Mouse (Mus musculus): ENCODE results near the gene Nr4a1. TPM values are rescaled to one million over a fixed set of nuclear protein-coding genes. Genes with fewer than 3 reads are reported as not detected.

The Nr4a1 gene
- total RNA-seq, 1 experiment from 2014 or later: 32.7 TPM

- no peak for ATAC-seq (replicated peaks; ENCODE audit: low read depth, poor library complexity, severe bottlenecking)
Measured at GRCm38 (mm10) chr15:101279430-101279999, 25.4 kb downstream of the Nr4a1 start.

DNA sequence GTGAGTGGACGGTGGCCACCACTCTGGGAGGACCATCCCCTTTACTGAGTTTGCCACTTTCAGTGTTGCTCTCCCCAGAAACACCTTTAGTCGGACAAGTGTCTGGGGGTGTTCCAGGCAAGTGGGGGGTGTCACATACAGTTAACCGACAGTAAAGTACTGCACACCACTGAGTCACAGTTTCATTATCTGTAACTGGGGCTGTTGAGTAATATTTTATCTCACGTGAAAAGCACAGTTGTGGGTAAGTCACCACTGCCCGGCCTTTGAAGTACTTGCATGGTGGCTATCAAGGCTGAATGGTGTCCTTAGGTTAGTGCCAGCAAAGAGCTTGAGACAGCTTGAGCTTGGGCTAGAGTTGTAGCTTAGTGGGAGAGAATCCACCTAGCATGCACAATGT is 28.4 kb downstream of the Nr4a1 start:
- no peak for ATAC-seq (replicated peaks; ENCODE audit: low read depth, poor library complexity, severe bottlenecking)

DNA sequence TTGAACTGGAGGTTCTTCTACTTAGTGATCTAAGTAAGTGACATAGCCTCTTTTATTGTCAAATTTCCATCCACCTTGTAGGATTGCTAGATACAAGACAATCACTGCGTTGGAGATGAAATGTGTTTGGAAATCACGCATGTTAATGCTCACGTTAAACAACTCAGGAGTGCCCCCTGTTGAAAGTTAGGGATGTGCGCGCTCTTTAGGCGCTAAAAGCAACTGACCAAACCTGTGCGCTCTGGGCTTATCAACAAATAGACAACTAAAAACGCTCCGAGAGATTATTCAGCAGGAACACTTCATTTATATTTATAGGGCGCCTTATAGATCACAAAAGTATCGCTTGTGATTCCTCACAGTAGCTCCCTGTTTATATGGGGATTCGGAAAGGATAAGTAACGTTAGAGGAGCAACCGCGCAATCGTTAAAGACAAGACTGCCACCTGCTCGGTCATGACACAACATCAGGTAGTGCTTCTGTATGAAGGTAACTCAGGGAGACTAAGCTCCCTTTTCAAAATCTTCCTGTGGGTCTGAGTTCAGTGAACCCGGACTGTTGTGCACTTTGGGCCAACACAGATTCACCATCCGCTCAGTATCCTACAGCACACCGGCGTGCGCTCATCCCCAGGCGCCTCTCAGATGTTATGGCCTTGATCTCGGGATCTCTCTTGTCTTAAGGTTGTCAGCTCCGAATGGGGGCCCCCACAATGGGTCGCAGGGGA is 29.3 kb downstream of the Nr4a1 start:
- peak; percentile 37 for ATAC-seq (replicated peaks; ENCODE audit: low read depth, poor library complexity, severe bottlenecking)

GRCm38 (mm10) chr15:101283911-101284750 is 30.1 kb downstream of the Nr4a1 start, which contains the start of gene Atg101:
Gene Atg101 (plus strand): TSS chr15:101284272.
- ATAC-seq (replicated peaks; ENCODE audit: low read depth, poor library complexity, severe bottlenecking): peak; percentile 93

DNA sequence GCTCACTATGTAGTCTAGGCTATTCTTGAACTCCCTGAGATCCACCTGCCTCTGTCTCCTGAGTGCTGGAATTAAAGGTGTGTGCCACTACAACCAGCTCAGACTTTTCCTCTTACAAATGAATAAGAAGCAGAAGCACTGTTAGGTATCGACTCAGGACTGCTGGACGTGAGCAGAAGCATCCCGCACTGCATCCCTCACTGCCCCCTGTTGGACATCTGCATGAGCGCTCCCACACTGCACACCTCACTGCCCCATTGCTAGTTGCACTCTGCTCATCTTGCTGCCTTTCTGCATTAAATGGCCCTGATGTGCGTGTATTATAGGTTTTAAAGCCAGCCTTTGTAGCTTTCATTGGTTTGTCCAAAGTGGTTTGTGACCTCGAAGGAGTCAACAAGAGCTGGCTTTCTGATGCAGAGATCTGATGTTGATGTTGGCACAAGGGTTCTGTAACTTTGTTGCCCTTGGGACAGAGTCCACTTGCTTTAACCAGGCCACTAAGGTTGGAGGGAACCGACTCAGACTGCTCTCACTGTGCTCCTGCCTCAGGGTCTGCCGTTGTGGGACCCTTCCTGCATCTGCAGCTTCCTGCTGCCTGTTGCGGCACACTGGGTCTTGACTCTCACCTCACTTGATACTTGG is 32.2 kb downstream of the Nr4a1 start:
- ATAC-seq (replicated peaks; ENCODE audit: low read depth, poor library complexity, severe bottlenecking): 0 out of 2 replicates have a peak, but pooled peaks have one; percentile 42

- no peak for ATAC-seq (replicated peaks; ENCODE audit: low read depth, poor library complexity, severe bottlenecking)
Measured at GRCm38 (mm10) chr15:101287361-101287760, 33.3 kb downstream of the Nr4a1 start.

- ATAC-seq (replicated peaks; ENCODE audit: low read depth, poor library complexity, severe bottlenecking): no peak
Measured at GRCm38 (mm10) chr15:101290354-101290753, 36.3 kb downstream of the Nr4a1 start.

DNA sequence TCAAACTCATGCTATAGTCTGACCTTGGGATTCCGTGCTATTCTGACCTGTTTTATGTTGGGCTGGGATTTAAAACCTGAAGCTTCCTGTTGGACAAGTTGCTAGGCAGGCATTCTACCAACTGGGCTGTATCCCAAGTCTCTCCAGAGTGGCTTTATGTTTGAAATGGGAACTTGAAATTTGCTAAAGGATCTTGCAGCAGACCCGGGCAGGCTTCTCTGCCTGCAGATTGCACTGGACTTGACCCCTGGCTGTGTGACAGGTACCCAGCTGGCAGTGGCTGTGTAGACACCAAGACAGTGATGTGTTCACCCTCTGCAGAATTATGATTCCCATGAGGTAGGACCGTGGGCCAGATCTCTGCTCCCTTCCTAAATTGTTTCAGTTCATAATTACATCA is 37.9 kb downstream of the Nr4a1 start:
- ATAC-seq (replicated peaks; ENCODE audit: low read depth, poor library complexity, severe bottlenecking): no peak

DNA sequence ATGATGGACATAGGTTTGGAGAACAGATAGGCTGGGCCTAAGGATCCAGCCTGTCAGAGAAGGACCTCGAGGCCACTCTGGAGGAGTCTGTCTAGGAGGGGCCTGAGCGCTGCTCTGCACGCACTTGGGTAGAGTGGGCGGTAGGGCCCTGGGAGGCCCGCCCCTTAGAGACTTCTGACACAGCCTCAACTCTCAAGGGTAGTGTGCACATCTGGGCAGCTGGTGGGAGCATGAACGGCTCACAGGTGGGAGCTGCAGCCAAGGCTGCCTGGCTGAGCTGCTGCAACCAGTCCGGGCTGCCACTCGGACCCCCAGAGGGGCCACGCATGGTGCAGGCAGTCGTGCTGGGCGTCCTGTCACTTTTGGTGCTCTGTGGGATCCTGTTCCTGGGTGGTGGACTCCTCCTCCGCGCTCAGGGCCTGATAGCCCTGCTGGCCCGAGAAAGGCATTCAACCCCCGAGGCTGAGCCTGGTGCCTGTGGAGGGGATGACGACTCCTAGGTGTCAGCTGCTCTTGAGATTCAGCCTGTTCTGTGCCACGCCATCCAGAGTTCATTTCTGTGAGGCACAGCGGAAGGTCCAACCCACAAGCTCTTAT is 39.1 kb downstream of the Nr4a1 start, which contains the start of gene 6030408B16Rik:
Gene 6030408B16Rik, plus strand, starts transcription at position 188 of the 597 bp plus-strand sequence.
- no peak for ATAC-seq (replicated peaks; ENCODE audit: low read depth, poor library complexity, severe bottlenecking)

DNA sequence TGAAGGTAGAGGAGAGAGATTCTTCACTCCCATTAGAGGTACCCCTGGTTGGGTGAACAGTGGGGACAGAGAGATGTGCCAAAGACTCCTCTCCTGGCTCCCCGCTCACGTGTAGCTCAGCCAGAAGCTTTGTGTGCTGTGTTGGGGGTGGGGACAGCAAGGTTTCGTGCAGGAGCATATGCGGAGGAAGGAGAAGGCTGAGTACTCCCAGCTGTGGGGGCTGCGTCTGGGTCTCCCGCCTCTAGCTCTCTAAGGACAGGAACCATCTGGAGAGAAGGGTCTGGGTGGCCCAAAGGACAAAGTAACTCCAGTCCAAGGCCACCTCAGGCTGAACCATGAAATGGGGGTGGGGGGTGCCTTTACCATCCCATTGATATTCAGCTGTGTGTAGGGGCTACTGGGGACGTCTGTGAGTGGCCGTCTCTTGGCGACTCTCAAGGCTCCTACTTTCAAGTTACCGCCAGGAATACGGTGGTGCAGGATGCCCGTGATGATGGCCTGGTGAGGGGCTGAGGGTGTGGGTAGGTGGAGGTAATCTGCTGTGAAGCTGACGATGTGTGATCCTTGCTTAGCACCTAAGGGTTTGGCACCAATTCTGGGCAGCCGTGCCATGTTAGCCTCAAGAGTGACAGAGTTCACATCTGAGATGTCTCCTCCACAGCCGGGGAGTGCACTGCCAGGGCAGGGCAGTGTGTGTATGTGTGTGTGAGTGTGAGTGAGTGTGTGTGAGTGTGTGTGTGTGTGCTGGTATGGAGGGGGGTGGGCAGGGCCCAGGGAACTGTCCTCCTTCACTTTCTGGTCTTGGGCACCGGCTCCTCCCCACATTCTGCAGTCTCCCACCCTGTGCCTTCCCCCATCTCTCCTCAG is 40.2 kb downstream of the Nr4a1 start:
- ATAC-seq (replicated peaks; ENCODE audit: low read depth, poor library complexity, severe bottlenecking): no peak

GRCm38 (mm10) chr15:101295106-101295505 is 41.0 kb downstream of the Nr4a1 start:
- ATAC-seq (replicated peaks; ENCODE audit: low read depth, poor library complexity, severe bottlenecking): no peak

GRCm38 (mm10) chr15:101295616-101296015 is 41.5 kb downstream of the Nr4a1 start:
- ATAC-seq (replicated peaks; ENCODE audit: low read depth, poor library complexity, severe bottlenecking): no peak

GRCm38 (mm10) chr15:101296091-101296490 is 42.0 kb downstream of the Nr4a1 start:
- ATAC-seq (replicated peaks; ENCODE audit: low read depth, poor library complexity, severe bottlenecking): no peak

DNA sequence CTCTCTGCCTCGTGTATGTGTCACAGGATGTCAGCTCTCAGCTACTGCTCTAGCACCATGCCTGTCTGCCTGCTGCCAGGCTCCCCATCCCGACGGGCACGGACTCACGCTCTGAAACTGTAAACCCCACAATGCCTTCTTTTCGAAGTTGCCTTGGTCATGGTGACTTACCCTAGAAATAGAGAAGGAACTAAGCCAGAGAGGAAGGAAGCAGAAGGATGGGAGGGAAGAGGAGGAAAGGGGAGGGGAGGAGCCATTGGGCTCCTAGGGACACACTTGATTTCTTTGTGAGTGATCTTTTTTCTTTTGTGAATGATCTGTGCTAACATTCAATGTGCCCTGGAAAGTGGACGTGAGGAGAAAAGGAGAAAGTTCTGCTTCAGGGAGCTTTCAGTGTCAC is 43.9 kb downstream of the Nr4a1 start:
- peak; percentile 53 for ATAC-seq (replicated peaks; ENCODE audit: low read depth, poor library complexity, severe bottlenecking)

GRCm38 (mm10) chr15:101298550-101298949 is 44.5 kb downstream of the Nr4a1 start:
- no peak for ATAC-seq (replicated peaks; ENCODE audit: low read depth, poor library complexity, severe bottlenecking)

- peak; percentile 23; the same call in 1 of the 2 replicates for ATAC-seq (replicated peaks; ENCODE audit: low read depth, poor library complexity, severe bottlenecking)
Measured at GRCm38 (mm10) chr15:101299480-101299960, 45.5 kb downstream of the Nr4a1 start.

DNA sequence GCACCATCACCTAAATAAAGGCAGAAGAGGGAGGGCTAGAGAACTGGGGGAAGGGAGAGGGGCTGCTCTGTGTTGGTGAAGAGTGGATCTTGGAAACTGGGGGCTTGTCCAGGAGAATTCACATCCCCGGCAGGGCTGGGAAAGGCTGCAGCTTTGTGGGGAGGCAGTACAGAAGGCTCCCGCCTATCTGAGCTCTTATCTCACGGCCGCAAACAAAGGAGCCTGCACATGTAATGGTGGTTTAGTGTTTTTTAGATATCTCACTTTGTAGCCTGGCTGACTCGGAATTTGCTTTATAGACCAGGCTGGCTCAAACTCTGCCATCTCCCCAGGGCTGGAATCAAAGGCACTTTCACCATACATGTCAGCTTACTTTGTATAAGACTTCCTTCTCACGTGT is 46.1 kb downstream of the Nr4a1 start:
- ATAC-seq (replicated peaks; ENCODE audit: low read depth, poor library complexity, severe bottlenecking): peak; percentile 39; the same call in 1 of the 2 replicates

- no peak for ATAC-seq (replicated peaks; ENCODE audit: low read depth, poor library complexity, severe bottlenecking)
Measured at GRCm38 (mm10) chr15:101302201-101302600, 48.1 kb downstream of the Nr4a1 start.

DNA sequence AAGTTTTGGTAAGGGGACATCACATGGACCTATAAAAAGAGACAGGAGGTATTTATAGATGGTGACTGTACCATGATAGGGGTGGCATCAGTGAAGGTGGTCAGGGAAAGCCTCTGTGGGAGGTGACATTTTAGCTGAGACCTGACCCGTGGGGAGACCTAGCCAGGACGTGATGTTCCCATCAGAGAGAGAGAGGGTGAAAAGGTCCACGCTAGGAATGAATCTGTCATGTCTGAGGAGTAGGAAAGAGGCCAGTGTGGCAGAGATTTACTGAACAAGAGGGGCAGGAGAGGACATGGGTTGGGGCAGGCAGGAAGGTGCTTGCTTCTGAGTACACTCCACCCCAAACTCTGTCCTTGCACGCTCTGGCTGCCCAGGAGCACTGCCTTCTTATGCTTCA is 49.8 kb downstream of the Nr4a1 start:
- no peak for ATAC-seq (replicated peaks; ENCODE audit: low read depth, poor library complexity, severe bottlenecking)
